Mouse (Mus musculus) thymus, adult 2 months (tissue): ENCODE results near the gene Nphp4.

Experiments
- CTCF ChIP-seq: fragments of 200-500 bp; IDR thresholded peaks from 2 replicates; pipeline ENCODE4 v1.5.1; 2012; ENCODE audit warnings: mild to moderate bottlenecking, control low read depth, low read length, moderate library complexity, borderline replicate concordance; ENCODE audit not compliant: control insufficient read depth, poor library complexity, insufficient read depth; ENCODE audit errors: extremely low read depth
- POLR2A ChIP-seq: fragments of 200-500 bp; IDR thresholded peaks from 2 replicates; pipeline ENCODE4 v1.6.1; 2012; ENCODE audit warnings: mild to moderate bottlenecking, low read length, control low read depth, moderate library complexity; ENCODE audit not compliant: control insufficient read depth, poor library complexity, insufficient read depth; ENCODE audit errors: extremely low read depth

DNA sequence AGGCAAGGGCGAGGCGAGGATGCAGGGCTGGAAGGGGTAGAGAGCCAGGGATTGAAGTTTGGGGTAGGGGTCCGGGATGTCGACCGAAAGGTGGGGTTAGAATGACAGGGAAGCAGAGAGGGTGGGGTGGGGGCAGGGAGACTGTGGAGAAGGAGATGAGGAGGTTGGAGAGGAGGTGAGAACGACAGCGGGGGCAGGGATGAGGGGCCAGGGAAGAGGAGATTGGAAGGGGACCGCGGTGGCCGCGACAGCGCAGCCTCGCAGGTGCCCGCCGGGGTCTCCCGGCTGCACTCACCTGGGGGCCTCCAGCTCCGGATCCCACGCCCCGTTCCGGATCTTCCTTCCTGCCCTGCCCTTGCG lies 580 bp downstream of the Nphp4 start:
- no peak for TF ChIP-seq CTCF
- TF ChIP-seq POLR2A, result no peak
